Comparison of ENCODE assay signal across 8 mouse cellular contexts in genomic region chr7:4739041-4739543, GRCm38 (mm10). TPM values are rescaled to one million over a fixed set of nuclear protein-coding genes. Genes with fewer than 3 reads are reported as not detected.
DNase-seq lines count a peak whose midpoint lies in the region; ATAC-seq lines count a peak whose summit lies in the region.

No protein-coding gene starts in this region.

- H3K4me3 ChIP-seq in erythroblast, embryonic 14.5 days (replicated peaks): peak overlapping the region; percentile 89
- H3K4me3 ChIP-seq in forebrain, embryonic 11.5 days (ENCODE audit: low read depth, low read length): peak overlapping the region; percentile 27
- H3K4me3 ChIP-seq in liver, embryonic 12.5 days: peak overlapping the region; percentile 56

- peak overlapping the region; percentile 12; the same call in 1 of the 2 replicates for H3K9ac ChIP-seq in forebrain, embryonic 11.5 days (ENCODE audit: low read length)
- H3K9ac ChIP-seq in liver, embryonic 12.5 days: peak overlapping the region; percentile 37; the same call in 1 of the 2 replicates

- H3K9me3 ChIP-seq in erythroblast, embryonic 14.5 days (ENCODE audit: control insufficient read depth, low read length): no peaks in the 10 kb centered on the region
- no peaks in the 10 kb centered on the region for H3K9me3 ChIP-seq in forebrain, embryonic 11.5 days (ENCODE audit: control insufficient read depth, low read length)
- H3K9me3 ChIP-seq in liver, embryonic 12.5 days (replicated peaks): no peaks in the 10 kb centered on the region

- 43% methylated on average over 10 of the region's 10 CpGs for WGBS in forebrain, embryonic 11.5 days
- WGBS in liver, embryonic 12.5 days (ENCODE audit: insufficient replicate concordance): 48% methylated on average over 10 of the region's 10 CpGs

- DNase-seq in 416B (ENCODE audit: low read depth): peak; percentile 22
- no peak for DNase-seq in forebrain, embryonic 11.5 days (ENCODE audit: low spot score)
- no peak for DNase-seq in adipocyte (ENCODE audit: low spot score)
- no peak for DNase-seq in spleen, postnatal 10 days (ENCODE audit: low spot score in 2 of 2)
- no peak for DNase-seq in Muller cell, postnatal 12 days (ENCODE audit: inconsistent ontology term)

- no peak for ATAC-seq in erythroblast, adult 5-6 weeks (replicated peaks; ENCODE audit: low FRiP score, poor library complexity, severe bottlenecking)
- no peak for ATAC-seq in forebrain, embryonic 11.5 days (replicated peaks; ENCODE audit: low FRiP score)
- no peak for ATAC-seq in liver, embryonic 12.5 days

- H3K4me2 ChIP-seq in forebrain, embryonic 11.5 days (ENCODE audit: low read depth, low read length, severe bottlenecking): peak overlapping the region; percentile 56
- peak overlapping the region; percentile 94 for H3K4me2 ChIP-seq in liver, embryonic 12.5 days

- H3K27me3 ChIP-seq in erythroblast, embryonic 14.5 days (ENCODE audit: control insufficient read depth): no peaks in the 10 kb centered on the region
- no peaks in the 10 kb centered on the region for H3K27me3 ChIP-seq in forebrain, embryonic 11.5 days (ENCODE audit: control insufficient read depth, insufficient read depth, low read length)
- H3K27me3 ChIP-seq in liver, embryonic 12.5 days (replicated peaks): no peaks in the 10 kb centered on the region

- peaks cover 58% of the 10 kb centered on the region for H3K4me1 ChIP-seq in erythroblast, embryonic 14.5 days (ENCODE audit: control insufficient read depth)
- H3K4me1 ChIP-seq in forebrain, embryonic 11.5 days (replicated peaks; ENCODE audit: control insufficient read depth, insufficient read depth, low read length): peaks cover 11% of the 10 kb centered on the region
- peaks cover 45% of the 10 kb centered on the region for H3K4me1 ChIP-seq in liver, embryonic 12.5 days

- H3K27ac ChIP-seq in forebrain, embryonic 11.5 days (ENCODE audit: low read depth, low read length): peak overlapping the region; percentile 85
- peak overlapping the region; percentile 62 for H3K27ac ChIP-seq in liver, embryonic 12.5 days

- H3K36me3 ChIP-seq in erythroblast, embryonic 14.5 days (ENCODE audit: control insufficient read depth): peaks cover 23% of the 10 kb centered on the region
- H3K36me3 ChIP-seq in forebrain, embryonic 11.5 days (ENCODE audit: control insufficient read depth, insufficient read depth, low read length): no peaks in the 10 kb centered on the region
- peaks cover 23% of the 10 kb centered on the region for H3K36me3 ChIP-seq in liver, embryonic 12.5 days

RNA-seq across cellular contexts. Expression of gene Kmt5c, which starts 0.8 kb away (rescaled TPM):
- 67.3 and 67.8 TPM in 2 replicates for polyA plus RNA-seq in erythroblast, embryonic 14.5 days (2012)
- total RNA-seq in erythroblast, adult 5-6 weeks (2015; ENCODE audit: low replicate concordance): 11.3 and 15.9 TPM in 2 replicates
- 32.0 and 42.2 TPM in 2 replicates for total RNA-seq in erythroblast, adult 5-6 weeks (2017; ENCODE audit: low replicate concordance)
- polyA plus RNA-seq in forebrain, embryonic 11.5 days (2014; fragmentation: Nextera tagmentation; extraction: Ambion mirVana): 88.1 and 89.4 TPM in 2 replicates
- polyA plus RNA-seq in liver, embryonic 12.5 days (2016; fragmentation: Nextera tagmentation; extraction: Ambion mirVana): 79.0 and 79.5 TPM in 2 replicates

RNA-seq across cellular contexts. Expression of gene Cox6b2, which starts 13.8 kb away (rescaled TPM):
- 25.4 and 26.4 TPM in 2 replicates for polyA plus RNA-seq in erythroblast, embryonic 14.5 days (2012)
- total RNA-seq in erythroblast, adult 5-6 weeks (2015; ENCODE audit: low replicate concordance): 33.2 and 44.4 TPM in 2 replicates
- 18.8 and 22.3 TPM in 2 replicates for total RNA-seq in erythroblast, adult 5-6 weeks (2017; ENCODE audit: low replicate concordance)
- polyA plus RNA-seq in forebrain, embryonic 11.5 days (2014; fragmentation: Nextera tagmentation; extraction: Ambion mirVana): 29.9 and 33.7 TPM in 2 replicates
- 152 and 159 TPM in 2 replicates for polyA plus RNA-seq in liver, embryonic 12.5 days (2016; fragmentation: Nextera tagmentation; extraction: Ambion mirVana)

RNA-seq across cellular contexts. Expression of gene Tmem150b, which starts 14.0 kb away (rescaled TPM):
- not detected in 2 replicates for polyA plus RNA-seq in erythroblast, embryonic 14.5 days (2012)
- total RNA-seq in erythroblast, adult 5-6 weeks (2015; ENCODE audit: low replicate concordance): 1.7 and 6.7 TPM in 2 replicates
- total RNA-seq in erythroblast, adult 5-6 weeks (2017; ENCODE audit: low replicate concordance): 2.1 and 2.7 TPM in 2 replicates
- polyA plus RNA-seq in forebrain, embryonic 11.5 days (2014; fragmentation: Nextera tagmentation; extraction: Ambion mirVana): 0.13 and 0.19 TPM in 2 replicates
- polyA plus RNA-seq in liver, embryonic 12.5 days (2016; fragmentation: Nextera tagmentation; extraction: Ambion mirVana): 0.08 and 0.12 TPM in 2 replicates

RNA-seq across cellular contexts. Expression of gene Fam71e2, which starts 32.0 kb away (rescaled TPM):
- not detected in 2 replicates for polyA plus RNA-seq in erythroblast, embryonic 14.5 days (2012)
- total RNA-seq in erythroblast, adult 5-6 weeks (2015; ENCODE audit: low replicate concordance): not detected in 2 replicates
- total RNA-seq in erythroblast, adult 5-6 weeks (2017; ENCODE audit: low replicate concordance): not detected in 2 replicates
- not detected in 2 replicates for polyA plus RNA-seq in forebrain, embryonic 11.5 days (2014; fragmentation: Nextera tagmentation; extraction: Ambion mirVana)
- not detected in 2 replicates for polyA plus RNA-seq in liver, embryonic 12.5 days (2016; fragmentation: Nextera tagmentation; extraction: Ambion mirVana)

RNA-seq across cellular contexts. Expression of gene Il11, which starts 43.6 kb away (rescaled TPM):
- not detected in 2 replicates for polyA plus RNA-seq in erythroblast, embryonic 14.5 days (2012)
- total RNA-seq in erythroblast, adult 5-6 weeks (2015; ENCODE audit: low replicate concordance): not detected in 2 replicates
- total RNA-seq in erythroblast, adult 5-6 weeks (2017; ENCODE audit: low replicate concordance): not detected in 2 replicates
- 0.19 TPM in 1 of 2 replicates, not detected in the other for polyA plus RNA-seq in forebrain, embryonic 11.5 days (2014; fragmentation: Nextera tagmentation; extraction: Ambion mirVana)
- polyA plus RNA-seq in liver, embryonic 12.5 days (2016; fragmentation: Nextera tagmentation; extraction: Ambion mirVana): 0.06 TPM in 1 of 2 replicates, not detected in the other

Comparison
In these comparisons a context has a peak if more than half of its experiments do, and no peak if none do; other contexts are left out.
1. H3K4me3 ChIP-seq: peak in every context shown above with its lines; median percentile 89 in erythroblast, embryonic 14.5 days; 56 in liver, embryonic 12.5 days; 27 in forebrain, embryonic 11.5 days.